Mouse (Mus musculus): Measurements from ENCODE around the gene Dusp16.

DNA sequence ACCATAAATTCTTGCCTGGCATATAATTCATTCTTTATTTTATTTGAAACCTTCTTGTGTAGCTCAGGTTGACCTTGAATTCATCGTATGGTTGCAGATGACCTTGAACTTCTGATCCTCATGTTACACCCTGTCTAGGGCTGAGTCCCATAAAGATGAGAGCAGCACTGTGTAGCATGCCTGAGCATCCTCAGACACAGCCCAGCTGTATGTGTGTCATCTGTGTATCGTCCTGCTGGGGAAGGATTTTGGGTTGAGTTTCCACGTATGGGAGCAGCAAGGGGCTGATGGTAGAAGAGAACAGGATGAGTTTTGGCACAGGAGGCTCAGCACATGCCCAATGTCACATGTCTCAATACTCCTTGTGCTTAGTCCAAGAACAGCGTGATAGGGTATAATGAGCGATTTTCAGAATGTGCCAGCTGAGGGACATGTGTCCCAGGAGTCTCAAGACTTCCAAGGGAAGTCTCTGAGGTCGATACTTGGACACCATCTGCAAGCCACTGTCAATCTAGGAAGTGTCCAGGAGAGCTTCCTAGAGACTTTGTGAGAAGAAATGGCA lies 108.0 kb downstream of the Dusp16 start:
- TF ChIP-seq CTCF (IDR thresholded peaks at IDR 0.05; ENCODE audit: borderline replicate concordance, extremely low read depth, insufficient read depth, insufficient read length) (no peak), POLR2A (IDR thresholded peaks at IDR 0.05; ENCODE audit: borderline replicate concordance, extremely low read depth, insufficient read depth, insufficient read length, poor library complexity, severe bottlenecking) (no peak)
